Mouse (Mus musculus) gastrocnemius, adult 8-10 months (tissue): ENCODE data around the gene Srd5a2. TPM values are rescaled to one million over a fixed set of nuclear protein-coding genes. Genes with fewer than 3 reads are reported as not detected.

ENCODE experiments used
- DNase-seq, 2 experiments: peaks; one replicate each; pipeline ENCODE4 v3.0.0; 2022; ENCODE audit warnings: low spot score in 2 of 2
- total RNA-seq, 4 experiments: library from RNA; stranded (reverse); gene quantifications; 2 replicates each; pipeline ENCODE4 v1.2.4; 2022

Gene Srd5a2
- total RNA-seq, 4 experiments from 2014 or later: 0.35 to 0.80 TPM; not detected in 2

- no peak for DNase-seq
Observed at GRCm38 (mm10) chr17:73985936-73986335, 61.8 kb downstream of the Srd5a2 start.

DNA sequence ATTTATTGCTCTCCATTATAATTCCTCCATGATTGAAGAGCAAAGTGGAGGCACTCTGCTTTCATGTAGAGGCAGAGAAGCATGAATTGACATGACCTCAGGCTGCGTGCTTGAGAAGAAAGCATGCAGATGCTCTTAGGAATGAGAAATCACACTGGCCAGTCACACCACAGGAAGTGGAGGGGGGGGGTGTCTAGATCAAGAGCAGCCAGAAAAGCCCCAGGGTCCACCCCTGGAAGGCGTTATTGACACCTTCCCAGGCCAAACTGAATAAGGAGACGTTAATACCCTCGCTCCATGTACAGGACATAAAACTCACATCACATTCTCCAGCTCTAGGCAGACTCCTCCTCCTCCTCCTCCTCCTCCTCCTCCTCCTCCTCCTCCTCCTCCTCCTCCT, 63.2 kb downstream of the Srd5a2 start:
- no peak for DNase-seq

DNA sequence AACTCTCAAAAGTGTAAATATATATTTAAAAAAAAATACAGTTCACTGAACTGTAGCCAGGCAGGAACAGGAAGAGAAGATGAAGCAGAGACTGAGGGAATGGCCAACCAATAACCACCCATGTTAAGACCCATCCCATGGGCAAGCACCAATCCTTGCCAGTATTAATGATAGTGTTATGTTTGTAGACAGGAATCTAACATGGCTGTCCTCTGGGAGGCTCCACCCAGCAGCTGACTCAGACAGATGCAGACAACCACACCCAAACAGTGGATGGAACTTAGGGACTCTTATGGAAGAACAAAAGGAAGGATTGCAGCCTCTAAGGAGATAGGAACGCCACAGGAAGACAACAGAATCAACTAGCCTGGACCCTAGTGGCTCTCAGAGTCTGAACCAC, 64.8 kb downstream of the Srd5a2 start:
- no peak for DNase-seq

DNA sequence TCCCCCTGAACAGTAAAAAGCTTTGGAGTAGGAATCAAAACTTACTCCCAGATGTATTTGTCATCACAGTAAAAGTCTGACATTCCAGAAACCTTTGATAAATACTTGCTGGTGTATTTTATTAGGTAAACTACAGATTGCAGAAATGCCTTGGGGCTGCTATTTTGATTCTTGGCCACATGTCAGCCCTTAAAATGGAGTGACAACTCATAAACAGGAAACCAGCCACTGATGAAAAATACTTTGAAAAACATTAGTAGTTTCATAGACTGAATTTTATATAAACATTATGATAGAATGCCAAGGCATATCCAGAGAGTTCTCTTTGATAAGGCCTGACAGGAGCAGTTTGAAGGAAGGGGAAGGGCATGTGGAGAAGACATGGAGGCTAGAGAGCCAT, 71.7 kb downstream of the Srd5a2 start:
- no peak for DNase-seq

DNA sequence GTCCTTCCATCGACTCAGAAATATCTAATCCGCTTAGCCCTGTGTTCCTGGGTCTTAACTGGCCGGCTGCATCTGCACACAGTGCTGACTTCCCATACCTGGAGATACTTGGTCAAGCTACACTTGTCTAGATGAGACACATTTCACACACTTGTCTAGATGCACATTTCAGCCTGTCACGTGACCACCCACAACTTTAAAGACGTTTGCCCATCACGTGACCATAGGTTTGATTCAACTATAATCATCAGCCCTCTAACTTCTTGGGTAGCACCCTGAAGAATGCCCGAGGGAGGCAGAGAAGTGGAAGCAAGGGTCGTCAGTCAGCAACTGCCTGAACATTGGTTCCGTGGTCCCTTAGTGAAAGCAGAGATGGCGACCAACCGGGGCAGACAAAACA, 75.1 kb downstream of the Srd5a2 start:
- DNase-seq: no peak

GRCm38 (mm10) chr17:73971291-73971690, 76.4 kb downstream of the Srd5a2 start:
- DNase-seq: no peak

DNA sequence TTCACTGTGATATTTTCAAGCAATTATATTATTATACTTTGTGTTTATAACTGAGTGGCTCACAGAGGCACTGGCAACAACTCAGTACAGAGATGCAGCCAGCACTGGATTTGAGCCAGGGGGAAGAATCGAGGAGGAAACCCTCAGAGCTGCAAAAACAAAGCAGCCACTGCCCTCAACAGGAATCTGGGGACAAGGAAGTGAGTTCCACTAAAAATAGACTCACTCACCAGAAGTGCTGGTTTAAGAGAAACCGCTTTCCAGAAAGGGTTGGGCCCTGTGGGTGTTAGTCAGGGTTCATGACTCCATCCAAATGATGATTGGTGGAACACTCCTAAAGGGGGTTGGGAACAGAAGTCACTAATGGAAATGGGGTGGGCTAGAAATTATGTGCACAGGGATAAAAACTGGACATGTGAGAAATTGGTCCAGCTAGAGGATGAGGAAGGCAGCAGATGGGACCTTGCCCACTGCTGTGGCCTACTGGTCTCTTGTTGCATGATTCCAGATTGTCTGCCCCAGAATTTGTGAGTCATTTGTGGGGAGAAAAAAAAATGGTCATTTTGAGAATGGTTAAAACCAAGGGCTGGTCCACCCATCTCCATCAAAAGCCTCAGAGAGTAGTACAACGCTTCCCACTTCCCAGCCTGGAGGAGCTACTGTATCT, 77.2 kb downstream of the Srd5a2 start:
- DNase-seq: peak; percentile 51 to 67

Other genes with a start within 250 kb of the Srd5a2 start
- gene Ehd3, start 243.8 kb downstream of the Srd5a2 start, total RNA-seq: 1 to 10 TPM; 5.3 to 6.8 (median 5.5) TPM
- gene Xdh, start 97.7 kb downstream of the Srd5a2 start, total RNA-seq: 10 to 100 TPM; 39.6 to 64.1 (median 43.9) TPM
- 10 to 100 TPM; 46.9 to 53.6 (median 52.8) TPM for gene Memo1, start 247.6 kb upstream of the Srd5a2 start, total RNA-seq